Mouse (Mus musculus): ENCODE data around the gene Pop7. TPM values are rescaled to one million over a fixed set of nuclear protein-coding genes. Genes with fewer than 3 reads are reported as not detected.

The Pop7 gene
- polyA plus RNA-seq, 1 experiment from 2014 or later, result 48.1 TPM

DNA sequence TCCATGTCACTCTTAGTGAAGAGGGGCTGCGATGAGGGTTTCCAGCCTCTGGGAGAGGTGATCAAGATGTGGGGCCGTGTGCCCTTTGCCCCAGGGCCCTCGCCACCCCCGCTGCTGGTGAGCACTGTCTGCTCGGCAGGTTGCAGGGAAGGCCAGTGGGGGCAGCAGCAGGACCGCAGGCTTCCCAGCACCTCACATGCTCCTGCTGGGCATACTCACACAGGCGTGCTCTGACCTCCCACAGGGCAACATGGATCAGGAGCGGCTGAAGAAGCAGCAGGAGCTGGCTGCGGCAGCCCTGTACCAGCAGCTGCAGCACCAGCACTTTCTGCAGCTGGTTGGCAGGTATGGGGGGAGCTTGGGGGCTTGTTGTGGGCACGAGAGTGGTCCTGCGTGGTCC lies 20.4 kb upstream of the Pop7 start:
- peaks cover 10% of the 10 kb centered on the region for H3K4me1 ChIP-seq (ENCODE audit: control insufficient read depth, insufficient read depth, low read length)
- no peak overlapping the region for H3K9ac ChIP-seq (ENCODE audit: low read length)
- no peak overlapping the region for H3K4me2 ChIP-seq (ENCODE audit: low read depth, low read length)
- no peaks in the 10 kb centered on the region for H3K9me3 ChIP-seq (replicated peaks; ENCODE audit: control insufficient read depth, low read length)
- H3K4me3 ChIP-seq (replicated peaks; ENCODE audit: low read length), result no peak overlapping the region
- 73% methylated on average over 11 of the region's 11 CpGs for WGBS
- no peak overlapping the region for H3K27ac ChIP-seq (ENCODE audit: low read length)
- H3K27me3 ChIP-seq (ENCODE audit: control insufficient read depth, insufficient read depth, low read length), result no peaks in the 10 kb centered on the region
- ATAC-seq (ENCODE audit: insufficient read depth, low FRiP score), result no peak
- peaks cover 32% of the 10 kb centered on the region for H3K36me3 ChIP-seq (ENCODE audit: control insufficient read depth, insufficient read depth, low read length)

DNA sequence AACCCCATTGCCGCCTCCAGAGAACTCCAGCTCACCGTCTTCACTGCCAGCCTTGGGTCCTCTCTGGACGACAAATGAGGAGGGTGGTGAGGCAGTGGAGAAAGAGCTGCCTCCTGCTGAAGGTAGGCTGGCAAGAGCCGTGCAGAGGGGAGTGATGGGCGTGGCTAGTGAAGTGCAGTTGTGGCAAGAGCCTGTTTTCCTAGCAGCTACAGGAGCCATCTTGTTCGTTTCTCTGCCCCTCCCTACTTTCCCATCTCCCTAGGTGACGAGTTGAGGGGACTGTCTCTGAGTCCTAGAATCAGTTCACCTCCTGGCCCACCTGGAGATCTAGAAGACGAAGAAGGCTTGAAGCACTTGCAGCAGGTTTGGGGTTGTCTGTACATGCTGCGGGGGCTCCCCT lies 19.5 kb upstream of the Pop7 start:
- Histone ChIP-seq H3K27ac (ENCODE audit: low read length) (no peak overlapping the region), H3K9ac (ENCODE audit: low read length) (no peak overlapping the region), H3K4me3 (replicated peaks; ENCODE audit: low read length) (no peak overlapping the region), H3K27me3 (ENCODE audit: control insufficient read depth, insufficient read depth, low read length) (no peaks in the 10 kb centered on the region), H3K4me2 (ENCODE audit: low read depth, low read length) (no peak overlapping the region), H3K4me1 (ENCODE audit: control insufficient read depth, insufficient read depth, low read length) (peaks cover 5% of the 10 kb centered on the region), H3K9me3 (replicated peaks; ENCODE audit: control insufficient read depth, low read length) (no peaks in the 10 kb centered on the region), H3K36me3 (ENCODE audit: control insufficient read depth, insufficient read depth, low read length) (peaks cover 31% of the 10 kb centered on the region)
- ATAC-seq (ENCODE audit: insufficient read depth, low FRiP score), result no peak
- WGBS, result 76% methylated on average over 9 of the region's 9 CpGs

- no peak overlapping the region for H3K27ac ChIP-seq (ENCODE audit: low read length)
- no peak overlapping the region for H3K4me2 ChIP-seq (ENCODE audit: low read depth, low read length)
- no peak overlapping the region for H3K9ac ChIP-seq (ENCODE audit: low read length)
- H3K4me3 ChIP-seq (replicated peaks; ENCODE audit: low read length), result no peak overlapping the region
- peaks cover 31% of the 10 kb centered on the region for H3K36me3 ChIP-seq (ENCODE audit: control insufficient read depth, insufficient read depth, low read length)
- 91% methylated on average over 27 of the region's 27 CpGs for WGBS
- no peaks in the 10 kb centered on the region for H3K27me3 ChIP-seq (ENCODE audit: control insufficient read depth, insufficient read depth, low read length)
- no peak for ATAC-seq (ENCODE audit: insufficient read depth, low FRiP score)
- no peaks in the 10 kb centered on the region for H3K9me3 ChIP-seq (replicated peaks; ENCODE audit: control insufficient read depth, low read length)
- H3K4me1 ChIP-seq (ENCODE audit: control insufficient read depth, insufficient read depth, low read length), result no peaks in the 10 kb centered on the region
Observed at GRCm38 (mm10) chr5:137519691-137520550, 17.6 kb upstream of the Pop7 start.

- no peak for ATAC-seq (ENCODE audit: insufficient read depth, low FRiP score)
- Histone ChIP-seq H3K27me3 (ENCODE audit: control insufficient read depth, insufficient read depth, low read length) (no peaks in the 10 kb centered on the region), H3K36me3 (ENCODE audit: control insufficient read depth, insufficient read depth, low read length) (peaks cover 25% of the 10 kb centered on the region), H3K4me3 (replicated peaks; ENCODE audit: low read length) (no peak within 1 kb of the TSS), H3K4me2 (ENCODE audit: low read depth, low read length) (no peak within 1 kb of the TSS), H3K9me3 (replicated peaks; ENCODE audit: control insufficient read depth, low read length) (no peaks in the 10 kb centered on the region), H3K4me1 (ENCODE audit: control insufficient read depth, insufficient read depth, low read length) (no peaks in the 10 kb centered on the region), H3K9ac (ENCODE audit: low read length) (no peak within 1 kb of the TSS), H3K27ac (ENCODE audit: low read length) (no peak within 1 kb of the TSS)
- WGBS, result 71% methylated on average over 5 of the region's 5 CpGs
Observed at GRCm38 (mm10) chr5:137518436-137518835, 16.1 kb upstream of the Pop7 start, which contains the start of gene Gigyf1. Gene Gigyf1 (plus strand): TSS chr5:137518548.

DNA sequence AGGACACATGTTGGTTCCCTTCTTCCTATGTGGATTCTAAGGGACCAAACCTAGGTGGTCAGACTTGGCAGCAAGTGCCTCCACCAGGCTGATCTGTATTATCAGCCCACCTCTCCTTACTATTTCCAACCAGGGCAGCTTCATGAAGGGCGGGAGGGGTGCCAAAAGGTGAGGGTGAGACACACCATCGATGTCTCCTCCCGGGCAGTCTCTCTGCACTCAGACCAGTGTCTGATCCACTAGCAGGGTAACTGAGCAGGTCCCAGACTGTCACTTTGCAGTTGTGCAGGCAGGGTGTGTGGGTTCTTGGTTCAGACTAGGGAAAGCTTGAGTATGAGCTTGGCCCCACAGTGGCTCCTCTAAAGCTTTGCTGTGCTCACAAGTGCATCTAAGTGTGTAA lies 12.5 kb upstream of the Pop7 start:
- WGBS, result 87% methylated on average over 3 of the region's 3 CpGs
- Histone ChIP-seq H3K4me3 (replicated peaks; ENCODE audit: low read length) (no peak overlapping the region), H3K4me1 (ENCODE audit: control insufficient read depth, insufficient read depth, low read length) (peaks cover 20% of the 10 kb centered on the region), H3K9me3 (replicated peaks; ENCODE audit: control insufficient read depth, low read length) (no peaks in the 10 kb centered on the region), H3K27ac (ENCODE audit: low read length) (no peak overlapping the region), H3K9ac (ENCODE audit: low read length) (no peak overlapping the region), H3K27me3 (ENCODE audit: control insufficient read depth, insufficient read depth, low read length) (no peaks in the 10 kb centered on the region), H3K4me2 (ENCODE audit: low read depth, low read length) (no peak overlapping the region), H3K36me3 (ENCODE audit: control insufficient read depth, insufficient read depth, low read length) (0 out of 2 replicates have a peak, but pooled peaks cover 9% of the 10 kb centered on the region)
- no peak for ATAC-seq (ENCODE audit: insufficient read depth, low FRiP score)

GRCm38 (mm10) chr5:137513951-137514721 lies 11.8 kb upstream of the Pop7 start:
- no peaks in the 10 kb centered on the region for H3K27me3 ChIP-seq (ENCODE audit: control insufficient read depth, insufficient read depth, low read length)
- 86% methylated on average over 12 of the region's 12 CpGs for WGBS
- H3K4me3 ChIP-seq (replicated peaks; ENCODE audit: low read length), result no peak overlapping the region
- peaks cover 20% of the 10 kb centered on the region for H3K4me1 ChIP-seq (ENCODE audit: control insufficient read depth, insufficient read depth, low read length)
- H3K4me2 ChIP-seq (ENCODE audit: low read depth, low read length), result no peak overlapping the region
- 0 out of 2 replicates have a peak, but pooled peaks cover 3% of the 10 kb centered on the region for H3K36me3 ChIP-seq (ENCODE audit: control insufficient read depth, insufficient read depth, low read length)
- ATAC-seq (ENCODE audit: insufficient read depth, low FRiP score), result no peak
- H3K9ac ChIP-seq (ENCODE audit: low read length), result peak overlapping the region; percentile 39; the same call in 1 of the 2 replicates
- no peaks in the 10 kb centered on the region for H3K9me3 ChIP-seq (replicated peaks; ENCODE audit: control insufficient read depth, low read length)
- no peak overlapping the region for H3K27ac ChIP-seq (ENCODE audit: low read length)

DNA sequence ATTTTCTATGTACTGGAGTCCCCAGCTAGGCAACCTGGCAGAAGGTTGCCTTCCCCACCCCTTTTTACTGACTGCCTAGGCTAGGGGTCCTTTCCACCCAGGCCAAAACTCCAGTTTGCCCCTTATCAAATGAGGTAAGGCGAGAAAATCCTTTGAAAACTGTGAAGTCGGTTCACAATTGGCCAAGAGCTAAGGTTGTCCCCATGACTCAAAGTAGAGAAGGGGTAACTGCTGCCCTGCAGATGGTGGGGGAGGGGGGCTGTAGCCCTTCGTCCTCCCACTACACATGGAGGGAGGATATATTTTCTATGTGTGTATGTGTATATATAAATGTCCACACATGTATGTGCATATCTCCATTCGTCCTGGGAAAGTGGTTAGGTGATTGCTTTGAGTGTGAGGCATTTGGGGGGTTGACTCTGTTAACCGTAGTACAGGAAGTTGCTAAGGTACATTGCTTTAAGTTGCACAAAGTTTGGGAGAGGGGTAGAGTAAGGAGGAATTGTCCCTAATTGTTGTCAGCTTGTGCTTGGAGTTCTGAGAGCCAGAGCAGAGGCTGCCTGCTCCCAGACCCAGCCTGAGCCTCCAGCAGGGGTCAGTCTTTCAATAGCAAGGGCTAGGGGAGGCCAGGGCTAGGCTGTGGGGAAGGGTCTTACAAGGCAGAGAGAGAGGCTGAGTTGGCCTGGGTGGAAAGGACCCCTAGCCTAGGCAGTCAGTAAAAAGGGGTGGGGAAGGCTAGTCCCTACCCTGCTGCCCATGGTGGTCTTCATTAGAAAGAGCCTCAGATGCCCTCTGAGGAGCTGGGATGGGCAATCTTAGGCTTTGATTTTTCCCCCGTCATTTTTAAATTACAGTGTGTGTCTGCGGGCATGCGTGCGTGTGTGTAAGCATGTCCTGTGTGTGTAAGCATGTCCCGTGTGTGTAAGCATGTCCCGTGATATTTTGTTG lies 10.8 kb upstream of the Pop7 start:
- no peak for ATAC-seq (ENCODE audit: insufficient read depth, low FRiP score)
- H3K4me3 ChIP-seq (replicated peaks; ENCODE audit: low read length), result no peak overlapping the region
- WGBS, result 74% methylated on average over 11 of the region's 11 CpGs
- no peak overlapping the region for H3K9ac ChIP-seq (ENCODE audit: low read length)
- no peaks in the 10 kb centered on the region for H3K9me3 ChIP-seq (replicated peaks; ENCODE audit: control insufficient read depth, low read length)
- H3K36me3 ChIP-seq (ENCODE audit: control insufficient read depth, insufficient read depth, low read length), result no peaks in the 10 kb centered on the region
- no peaks in the 10 kb centered on the region for H3K27me3 ChIP-seq (ENCODE audit: control insufficient read depth, insufficient read depth, low read length)
- peaks cover 20% of the 10 kb centered on the region for H3K4me1 ChIP-seq (ENCODE audit: control insufficient read depth, insufficient read depth, low read length)
- H3K4me2 ChIP-seq (ENCODE audit: low read depth, low read length), result no peak overlapping the region
- H3K27ac ChIP-seq (ENCODE audit: low read length), result no peak overlapping the region

DNA sequence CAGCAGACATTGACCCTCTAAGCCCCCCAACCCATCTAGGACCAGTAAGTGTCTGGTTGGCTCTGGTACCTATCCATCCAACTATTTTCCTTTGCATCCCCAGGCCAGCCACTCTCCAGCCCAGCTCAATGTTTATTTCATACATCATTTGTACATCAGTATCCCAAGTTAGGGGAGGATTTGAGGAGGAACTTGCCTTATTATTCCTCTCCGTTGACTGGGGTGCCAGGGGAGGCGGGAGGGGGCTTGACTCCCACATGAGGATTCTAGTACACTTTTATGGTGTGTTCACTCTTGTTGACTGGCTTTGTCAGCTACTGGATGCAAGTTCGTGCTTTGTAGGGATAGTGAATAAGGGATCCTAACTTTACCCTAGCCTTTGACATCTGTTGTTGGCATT lies 9.4 kb upstream of the Pop7 start:
- H3K4me1 ChIP-seq (ENCODE audit: control insufficient read depth, insufficient read depth, low read length), result peaks cover 20% of the 10 kb centered on the region
- peak overlapping the region; percentile 99 for H3K9ac ChIP-seq (ENCODE audit: low read length)
- peak overlapping the region; percentile 89 for H3K4me2 ChIP-seq (ENCODE audit: low read depth, low read length)
- H3K27ac ChIP-seq (ENCODE audit: low read length), result no peak overlapping the region; the same call in 1 of the 2 replicates
- H3K9me3 ChIP-seq (replicated peaks; ENCODE audit: control insufficient read depth, low read length), result no peaks in the 10 kb centered on the region
- H3K36me3 ChIP-seq (ENCODE audit: control insufficient read depth, insufficient read depth, low read length), result no peaks in the 10 kb centered on the region
- H3K4me3 ChIP-seq (replicated peaks; ENCODE audit: low read length), result peak overlapping the region; percentile 94
- WGBS, result 51% methylated on average over 3 of the region's 3 CpGs
- ATAC-seq (ENCODE audit: insufficient read depth, low FRiP score), result no peak
- H3K27me3 ChIP-seq (ENCODE audit: control insufficient read depth, insufficient read depth, low read length), result no peaks in the 10 kb centered on the region
